Mouse (Mus musculus) 3T3-L1 (cell line): ENCODE results near the gene Wdr44.
"Not testable (repeated sequence)": the region's sequence is repeated elsewhere in the genome, so short reads cannot be mapped to it uniquely, and the experiment has no call there.

ENCODE experiments used
- DNase-seq: peaks from one replicate; pipeline ENCODE4 v3.0.0-alpha.2; 2015; ENCODE audit warnings: low read depth, low spot score

Gene Wdr44

DNA sequence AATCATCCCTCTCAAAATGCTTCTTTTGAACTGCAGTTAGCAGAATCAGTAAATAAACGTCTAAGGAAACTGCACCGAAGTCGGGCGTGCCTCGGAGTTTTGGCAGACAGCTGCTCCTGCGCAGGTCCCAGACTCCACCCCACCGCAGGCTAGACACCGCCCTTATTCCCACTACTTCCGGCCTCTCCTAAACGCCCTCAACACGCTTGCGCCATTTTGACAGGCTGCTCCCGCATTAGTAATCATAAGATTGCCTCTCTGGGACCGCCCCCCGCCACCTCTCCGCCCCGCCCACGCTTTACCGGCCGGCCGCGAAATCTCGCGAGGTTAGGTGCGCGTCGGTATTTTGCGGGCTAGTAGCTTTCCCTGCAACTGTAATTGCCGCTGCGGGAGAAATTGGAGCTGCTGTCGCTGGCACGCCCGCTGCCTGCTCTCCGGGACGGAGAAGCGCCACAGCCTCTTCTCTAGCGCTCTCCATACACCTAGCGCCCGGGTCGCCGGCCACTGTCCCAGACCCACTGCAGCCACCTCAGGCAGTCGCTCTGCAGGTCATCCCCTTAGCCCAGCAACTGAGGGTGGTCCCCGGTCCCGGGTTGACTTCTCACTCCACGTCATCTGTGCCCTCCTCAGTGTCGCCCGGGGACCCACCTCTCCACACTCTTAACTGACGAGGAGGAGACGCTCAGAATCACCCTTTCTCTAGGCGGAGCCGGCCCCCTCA lies at the start of gene Wdr44:
Wdr44 (plus strand) TSS at position 330 of the 721 bp plus-strand sequence.
- peak; percentile 95 for DNase-seq

DNA sequence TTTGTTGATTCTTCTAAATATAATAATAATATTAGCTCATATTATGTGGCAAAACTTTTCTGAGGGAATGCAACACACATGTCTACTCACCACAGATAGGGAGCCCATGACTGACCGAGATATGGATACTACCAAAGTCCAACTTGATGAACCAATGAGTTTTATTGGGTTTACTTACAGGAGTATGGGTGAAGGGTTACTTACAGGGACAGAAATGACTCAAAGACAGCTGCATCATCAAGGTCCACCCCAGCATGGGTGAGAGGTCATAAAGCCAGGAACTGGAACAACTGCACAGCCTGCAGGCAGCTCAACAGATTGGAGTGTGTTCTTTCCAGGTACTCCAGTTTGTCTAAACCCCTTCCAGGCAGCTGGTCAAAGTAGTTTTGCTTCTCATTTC lies 44.5 kb upstream of the Wdr44 start:
- no peak for DNase-seq

DNA sequence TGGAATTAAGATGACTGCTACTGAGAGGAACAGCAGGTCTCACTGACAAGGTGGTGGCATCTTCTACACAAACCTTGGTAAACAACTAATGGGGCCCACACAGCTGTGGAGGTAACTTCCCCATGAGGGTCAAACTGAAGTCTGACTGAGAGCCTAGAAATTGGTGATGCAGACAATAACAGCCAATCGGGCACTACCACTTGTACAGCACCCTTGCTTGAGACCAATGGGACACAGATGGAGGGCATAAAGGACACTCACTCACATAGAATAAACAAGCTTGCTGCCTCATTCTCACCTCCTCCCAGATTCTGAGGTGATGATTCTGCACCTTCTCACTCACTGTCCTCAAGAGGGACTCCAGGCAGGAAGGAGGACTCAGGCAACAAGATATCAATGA lies 30.6 kb upstream of the Wdr44 start:
- DNase-seq, result no peak

DNA sequence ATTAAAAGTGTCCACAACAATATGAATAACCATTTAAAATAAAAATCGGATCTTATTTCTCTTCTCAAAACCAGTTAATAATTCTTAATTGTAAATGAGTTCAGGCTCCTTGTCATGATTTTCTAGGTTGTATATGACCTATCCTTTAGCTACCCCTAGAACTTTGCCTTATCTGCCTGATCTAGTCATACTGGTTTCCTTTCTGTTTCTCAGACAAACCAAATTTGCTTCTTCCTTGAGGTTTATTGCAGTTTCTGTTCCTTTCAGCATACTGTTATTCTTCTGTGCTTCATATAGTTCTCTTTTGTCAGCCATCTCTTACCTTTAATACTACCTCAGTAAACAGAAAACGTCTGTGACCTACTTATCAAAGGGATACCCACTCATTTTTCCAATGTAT lies 19.7 kb upstream of the Wdr44 start:
- no peak for DNase-seq

DNA sequence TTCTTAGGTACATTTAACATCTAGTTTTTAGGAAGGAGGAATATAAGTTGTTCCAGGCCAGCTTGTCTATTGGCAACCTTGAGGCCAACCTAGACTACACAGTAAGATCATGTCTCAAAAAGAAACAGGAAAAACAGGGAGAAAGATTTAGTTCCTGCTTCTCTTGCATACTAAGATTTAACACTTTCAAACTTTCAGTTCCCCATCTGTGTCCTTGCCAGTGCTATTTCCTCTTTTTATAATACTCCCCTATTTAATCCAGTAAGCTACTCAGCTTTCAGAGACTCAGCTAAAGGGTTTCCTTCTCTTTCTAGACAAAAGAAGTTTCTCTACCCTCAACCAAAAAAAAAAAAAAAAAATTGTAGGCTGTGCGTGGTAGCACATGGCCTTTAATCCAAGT lies 17.4 kb upstream of the Wdr44 start:
- no peak for DNase-seq

DNA sequence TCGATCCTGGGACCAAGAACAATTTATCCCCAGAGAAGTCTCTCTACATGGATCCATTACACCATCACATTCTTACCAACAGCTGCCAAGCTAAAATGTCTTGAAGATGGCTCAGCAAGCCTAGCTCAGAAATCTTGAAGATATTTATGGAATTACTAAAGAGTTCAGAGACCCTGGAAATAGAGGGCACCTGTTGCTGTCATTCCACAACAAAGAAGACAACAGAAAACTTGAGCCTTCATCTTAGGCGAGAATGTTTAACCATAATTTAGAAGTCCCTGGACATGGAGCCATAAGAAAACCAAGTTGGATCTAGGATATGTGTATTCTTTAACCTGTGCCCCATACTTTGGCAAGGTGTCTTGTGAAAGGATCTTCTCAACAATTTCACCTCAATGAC lies 16.3 kb upstream of the Wdr44 start:
- no peak for DNase-seq

DNA sequence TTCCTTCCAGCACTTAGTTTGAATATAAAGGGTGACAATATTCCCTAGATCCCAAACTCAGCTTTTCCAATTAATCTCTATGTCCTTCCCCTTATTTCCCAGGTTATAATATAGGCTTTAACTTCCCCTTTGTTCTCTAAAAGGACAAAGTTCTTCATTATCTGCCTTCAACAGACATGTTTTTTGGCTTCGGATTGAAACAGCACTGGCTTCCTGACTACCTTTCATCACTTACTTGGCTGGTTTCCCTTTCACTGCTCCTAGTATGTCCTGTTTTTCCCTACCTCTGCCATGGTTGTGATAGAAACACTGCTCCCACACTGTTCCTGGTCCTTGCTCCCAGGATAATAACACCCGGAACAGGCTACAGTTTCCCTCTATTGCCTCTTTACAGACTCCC lies 15.3 kb upstream of the Wdr44 start:
- no peak for DNase-seq

DNA sequence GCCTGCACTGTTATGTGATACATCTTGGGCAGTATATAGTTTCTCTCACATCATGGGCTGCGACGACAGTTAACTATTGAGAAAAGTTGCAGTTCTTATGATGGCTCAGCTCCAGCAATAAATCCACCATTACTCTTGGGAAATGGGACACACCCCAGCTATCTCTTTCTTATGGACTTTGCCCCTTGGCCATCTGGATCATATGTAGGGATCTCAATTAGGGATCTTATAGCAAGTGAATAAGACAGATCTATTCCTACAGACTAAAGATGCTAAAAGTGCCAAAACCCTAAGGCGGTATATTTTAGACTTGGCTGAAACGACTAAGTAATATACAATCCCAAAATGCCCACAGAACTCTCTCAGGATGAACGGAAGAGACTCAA lies 522 bp upstream of the Wdr44 start:
- DNase-seq, result no peak

DNA sequence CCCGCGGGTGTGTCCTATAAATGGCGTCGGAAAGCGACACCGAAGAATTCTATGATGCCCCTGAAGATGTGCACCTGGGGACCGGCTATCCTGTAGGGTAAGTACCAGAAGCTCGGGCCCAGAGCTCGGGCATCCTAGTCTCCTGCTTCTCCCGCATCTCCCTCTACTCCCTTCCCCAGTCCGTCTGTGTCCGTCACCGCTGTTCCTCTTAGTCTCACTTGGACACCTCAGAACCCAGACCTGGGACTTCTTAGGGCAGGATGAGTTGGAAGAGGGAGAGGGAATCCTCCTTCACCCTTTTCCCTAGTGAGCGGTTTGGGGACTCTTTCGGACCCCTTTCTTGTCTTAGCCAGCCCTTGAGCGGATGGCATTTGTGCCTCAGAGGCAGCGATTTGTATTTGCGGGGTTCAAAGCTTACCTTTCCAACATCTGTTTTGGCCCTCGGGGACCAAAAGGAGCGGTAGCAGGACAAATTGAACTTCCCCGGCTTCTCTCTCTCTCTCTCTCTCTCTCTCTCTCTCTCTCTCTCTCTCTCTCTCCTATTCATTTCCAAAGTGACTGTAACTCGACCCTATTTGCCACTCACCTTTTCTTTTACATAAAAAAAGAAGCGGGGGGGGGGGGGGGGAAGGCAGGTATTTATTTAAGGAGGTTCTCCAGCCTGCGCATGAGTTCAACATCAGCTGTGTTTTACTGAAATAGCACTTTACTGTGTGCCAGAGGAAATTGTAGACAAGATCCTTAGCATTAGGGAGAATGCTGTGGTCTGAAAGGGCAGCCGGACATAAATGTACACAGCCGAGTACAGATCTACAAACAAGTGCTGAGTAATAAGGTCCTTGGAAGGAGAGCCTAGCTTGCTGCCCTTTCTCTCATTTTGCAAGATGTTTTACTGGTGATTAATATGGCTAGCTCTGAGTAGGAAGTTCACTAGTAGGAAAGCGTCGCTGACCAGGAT lies 871 bp downstream of the Wdr44 start:
- DNase-seq, result peak; percentile 42

DNA sequence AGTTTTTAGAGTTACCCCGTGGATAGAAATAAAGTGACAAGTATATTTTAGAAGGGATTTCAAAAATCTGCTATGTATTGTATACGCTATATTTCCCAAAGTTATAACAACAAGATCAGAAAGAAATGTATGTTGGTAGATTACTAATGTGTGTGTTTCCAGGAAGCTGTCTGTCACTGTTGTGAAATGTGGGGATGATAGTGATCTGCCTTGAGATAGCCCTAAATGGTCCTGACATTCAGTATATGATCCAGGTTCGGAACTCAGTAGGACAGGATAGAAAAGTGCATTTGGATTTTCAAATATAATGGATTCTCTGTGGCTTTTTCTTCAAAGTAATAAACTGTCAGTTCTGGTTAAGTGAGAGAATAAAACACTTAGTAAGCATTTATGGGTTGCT lies 1.7 kb downstream of the Wdr44 start:
- no peak for DNase-seq

DNA sequence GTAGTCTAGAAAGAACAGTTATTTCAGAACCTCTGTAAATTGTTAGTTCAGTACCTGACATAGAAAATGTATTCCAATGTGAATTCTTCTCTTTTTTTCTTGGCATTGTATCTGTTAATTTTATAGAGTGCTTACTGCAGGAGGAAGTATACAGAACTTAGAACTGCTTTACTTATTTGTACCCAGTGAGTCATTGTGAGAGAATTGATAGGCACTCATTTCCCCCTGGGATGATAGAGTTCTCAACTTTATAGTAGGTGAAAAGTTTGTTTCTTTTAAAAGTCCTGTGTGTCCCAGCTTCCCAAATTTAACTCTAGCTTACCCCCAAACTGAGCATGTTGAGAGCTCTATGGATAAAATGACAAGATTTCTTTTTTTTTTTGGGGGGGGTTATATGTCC lies 2.3 kb downstream of the Wdr44 start:
- DNase-seq, result peak; percentile 20

DNA sequence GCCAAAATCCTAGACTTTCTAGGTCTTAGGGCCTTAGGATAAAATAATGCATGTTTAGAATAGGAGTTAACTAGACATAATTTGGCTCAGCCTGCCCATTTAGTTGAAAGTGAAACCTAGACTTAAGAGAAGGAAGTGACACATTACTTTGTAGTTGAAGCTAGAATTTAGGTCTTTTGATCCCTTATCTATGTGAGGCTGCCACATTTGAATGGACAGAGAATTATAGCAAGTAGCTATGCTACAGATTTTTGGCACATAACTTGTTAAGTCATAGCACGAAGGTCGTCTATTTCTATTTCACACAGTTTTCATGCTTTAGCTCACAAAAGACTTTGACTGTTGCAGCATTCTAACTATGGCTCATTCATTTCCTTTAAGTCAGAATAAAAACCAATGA lies 4.5 kb downstream of the Wdr44 start:
- peak; percentile 9 for DNase-seq

DNA sequence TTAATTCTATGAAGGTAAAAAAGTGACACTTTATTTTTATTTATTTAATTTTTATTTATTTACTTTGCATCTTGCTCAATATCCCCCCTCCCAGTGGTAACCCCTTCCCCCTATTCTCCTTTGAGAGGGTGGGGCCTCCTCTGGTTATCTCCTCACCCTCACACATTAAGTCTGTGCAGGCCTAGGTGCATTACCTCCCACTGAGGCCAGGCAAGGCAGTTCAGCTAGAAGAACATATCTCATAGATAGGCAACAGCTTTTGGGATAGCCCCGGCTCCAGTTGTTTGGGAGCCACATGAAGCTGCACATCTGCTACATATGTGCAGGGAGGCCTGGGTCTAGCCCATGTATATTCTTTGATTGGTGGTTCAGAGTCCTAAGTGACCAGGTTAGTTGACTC lies 6.2 kb downstream of the Wdr44 start:
- DNase-seq, result no peak

DNA sequence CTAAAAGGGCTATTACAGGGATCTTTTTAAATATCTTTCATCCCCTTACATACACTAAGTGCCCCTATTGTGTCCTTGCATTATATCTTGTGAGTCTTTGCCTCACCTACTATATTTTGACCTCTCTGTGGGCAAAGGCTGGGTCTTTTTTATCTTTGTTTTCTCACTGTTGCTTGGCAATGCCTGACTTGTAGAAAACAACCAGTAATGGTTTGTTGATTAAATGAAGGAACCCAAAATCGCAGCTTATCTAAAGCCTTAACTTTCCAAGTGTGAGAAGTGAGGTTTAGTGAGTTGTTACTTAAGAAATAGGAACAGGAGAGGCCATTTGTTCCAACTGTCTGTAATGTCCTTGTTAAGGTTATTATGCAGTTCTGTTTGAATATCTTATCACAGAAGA lies 24.4 kb downstream of the Wdr44 start:
- no peak for DNase-seq

DNA sequence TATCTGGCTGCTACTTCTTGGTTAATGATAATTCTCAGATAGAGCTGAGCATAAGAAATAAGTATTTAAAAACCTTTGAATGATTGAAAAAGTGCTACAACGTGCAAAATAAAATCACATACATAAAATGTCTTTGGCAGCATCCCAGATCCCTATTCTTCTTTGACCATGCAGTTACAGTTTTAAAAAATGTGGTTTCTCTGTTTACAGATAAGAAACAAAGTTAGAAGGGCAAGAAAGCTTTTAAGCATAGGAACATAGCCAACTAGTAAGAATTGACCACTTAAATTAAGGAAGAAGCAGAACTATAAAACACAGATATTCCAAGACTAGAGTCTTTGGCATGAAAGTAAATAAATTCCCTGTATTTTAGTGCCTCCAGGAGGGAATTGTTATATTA lies 34.6 kb downstream of the Wdr44 start:
- no peak for DNase-seq

DNA sequence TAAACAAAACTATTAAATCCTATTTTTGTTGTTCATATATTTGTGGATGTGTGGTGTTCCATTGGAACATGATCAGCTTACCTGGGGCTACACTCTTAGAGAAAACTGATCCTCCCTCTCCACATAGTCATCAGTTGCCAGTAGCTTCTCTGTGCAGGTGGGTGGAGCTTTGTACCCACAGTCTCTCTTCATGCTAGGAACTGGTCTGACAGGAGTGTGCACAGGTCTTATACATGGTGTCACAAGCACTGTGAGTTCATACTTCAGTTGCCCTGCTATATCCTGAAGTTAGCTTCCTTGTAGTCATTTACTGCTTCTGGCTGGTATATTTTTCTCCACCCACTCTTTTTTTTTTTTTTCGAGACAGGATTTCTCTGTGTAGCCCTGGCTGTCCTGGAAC lies 61.8 kb downstream of the Wdr44 start:
- DNase-seq, result no peak

DNA sequence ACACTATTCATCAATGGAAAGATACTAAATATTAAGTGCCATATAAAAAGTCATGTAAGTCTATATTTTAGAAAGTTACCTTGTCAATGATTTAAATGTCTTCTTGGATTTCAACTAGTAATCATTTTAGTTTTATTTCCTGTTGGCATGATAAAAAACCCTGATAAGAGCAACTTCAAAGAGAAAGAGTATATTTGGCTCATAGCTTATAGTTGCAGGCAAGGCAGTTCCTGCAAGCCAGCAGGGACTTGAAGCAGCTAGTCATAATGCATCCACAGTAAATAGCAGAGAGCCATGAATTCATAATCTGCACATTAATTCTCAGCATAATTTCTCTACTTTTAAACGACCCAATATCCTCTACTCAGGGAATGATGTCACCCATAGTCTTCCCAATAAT lies 75.0 kb downstream of the Wdr44 start:
- no peak for DNase-seq

DNA sequence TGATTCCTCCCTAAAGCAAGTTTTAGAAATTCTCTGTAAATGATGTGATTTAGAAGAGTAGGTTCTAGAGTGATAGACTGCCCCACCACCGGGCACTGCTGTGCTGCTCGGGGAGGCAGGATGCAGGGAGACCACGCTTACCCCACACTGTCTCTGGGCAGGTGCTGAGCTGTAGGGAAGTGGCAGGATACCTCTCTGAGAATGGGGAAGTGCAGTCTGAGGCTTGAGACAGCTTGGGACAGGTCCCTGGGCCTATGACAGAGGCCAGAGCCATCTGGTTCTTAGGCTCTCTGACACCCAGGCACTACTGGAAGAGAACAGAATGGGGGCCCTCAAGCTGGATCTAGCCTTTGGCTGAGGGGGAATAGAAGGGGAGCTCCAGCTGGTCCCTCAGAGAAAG lies 114.3 kb downstream of the Wdr44 start:
- no peak for DNase-seq

DNA sequence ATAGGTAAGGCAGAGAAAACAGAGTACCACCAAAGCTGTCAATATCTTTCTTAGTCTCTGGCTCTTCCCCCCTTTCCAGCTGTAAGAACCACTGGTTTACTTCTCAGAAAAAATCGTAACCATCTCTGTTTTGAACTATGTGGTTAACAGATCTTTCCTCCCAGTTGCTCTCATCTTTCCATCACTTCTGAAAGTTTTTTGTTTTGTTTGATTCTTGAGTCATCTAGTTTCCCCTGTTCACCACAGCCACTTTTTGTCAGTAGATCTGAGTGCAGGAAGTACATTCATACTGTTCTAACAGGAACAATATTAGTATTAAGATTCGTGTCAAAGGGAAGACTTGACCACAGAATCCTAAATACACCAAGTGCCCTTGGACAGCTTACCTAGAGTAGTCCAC lies 117.5 kb downstream of the Wdr44 start:
- no peak for DNase-seq

DNA sequence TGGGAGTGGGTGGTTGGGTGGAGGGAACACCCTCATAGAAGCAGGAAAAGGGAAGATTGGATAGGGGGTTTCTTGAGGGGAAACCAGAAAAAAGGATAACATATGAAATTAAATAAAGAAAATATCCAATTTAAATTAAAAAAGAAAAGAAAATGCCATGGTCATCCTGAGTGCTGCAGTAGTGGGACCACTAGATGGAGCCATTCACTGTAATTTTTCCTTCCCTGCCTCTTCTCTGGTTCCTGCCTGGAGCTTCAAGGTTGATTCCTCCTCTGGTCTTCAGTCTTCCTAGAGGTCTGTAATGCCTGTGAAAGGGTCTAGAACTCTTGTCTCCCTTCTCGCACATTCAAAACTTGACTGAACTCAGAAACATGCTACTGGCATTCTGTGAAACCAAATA lies 120.4 kb downstream of the Wdr44 start:
- DNase-seq, result peak; percentile 50

DNA sequence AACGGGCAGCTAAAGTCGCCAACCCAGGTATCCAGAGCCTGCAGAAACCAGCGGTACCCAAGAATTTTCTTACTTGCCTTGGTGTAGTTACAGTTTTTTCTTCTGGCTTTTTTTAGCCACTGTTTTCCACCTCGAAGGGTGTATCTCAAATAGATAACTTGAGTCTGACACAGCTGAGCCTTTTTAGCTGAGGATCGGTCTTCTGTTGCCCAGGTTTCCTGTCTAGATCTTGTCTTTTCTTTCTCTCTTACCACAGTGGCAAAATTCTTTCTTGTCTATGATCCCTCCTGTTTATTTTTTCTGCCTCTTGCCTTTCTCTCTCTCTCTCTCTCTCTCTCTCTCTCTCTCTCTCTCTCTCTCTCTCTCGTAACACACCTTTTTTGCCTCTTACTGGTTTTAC lies 130.0 kb downstream of the Wdr44 start:
- not testable (repeated sequence) for DNase-seq

DNA sequence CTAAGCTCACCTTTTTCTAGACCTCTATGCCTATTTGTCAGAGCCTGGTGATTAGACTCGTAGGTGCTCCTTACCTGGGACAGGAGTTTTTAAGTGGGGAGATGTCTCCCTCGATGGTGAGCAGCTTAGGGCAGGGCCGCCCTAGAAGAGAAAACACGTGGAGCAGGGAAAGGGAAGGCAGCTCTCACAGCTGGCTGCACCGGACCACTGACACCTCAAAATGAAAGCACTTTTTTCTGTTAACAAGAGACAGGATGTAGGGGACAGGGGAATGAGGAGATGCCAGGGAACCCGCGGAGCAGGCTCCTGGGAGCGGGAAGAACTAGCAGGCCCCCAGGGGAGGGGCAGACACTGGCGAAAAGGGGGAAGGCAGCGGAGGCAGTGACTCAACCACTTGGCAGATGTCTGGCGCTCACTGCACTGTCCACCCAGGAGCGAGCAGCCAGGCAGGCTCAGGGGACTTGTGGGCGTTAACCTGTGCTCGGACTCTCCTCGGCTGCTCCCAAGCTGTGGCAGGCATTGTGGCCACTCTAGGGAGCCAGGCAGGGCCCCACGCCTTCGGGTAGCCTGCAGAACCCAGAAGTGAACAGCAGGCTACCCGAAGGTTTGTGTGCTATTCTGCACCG lies 130.7 kb downstream of the Wdr44 start:
- DNase-seq, result peak; percentile 74

DNA sequence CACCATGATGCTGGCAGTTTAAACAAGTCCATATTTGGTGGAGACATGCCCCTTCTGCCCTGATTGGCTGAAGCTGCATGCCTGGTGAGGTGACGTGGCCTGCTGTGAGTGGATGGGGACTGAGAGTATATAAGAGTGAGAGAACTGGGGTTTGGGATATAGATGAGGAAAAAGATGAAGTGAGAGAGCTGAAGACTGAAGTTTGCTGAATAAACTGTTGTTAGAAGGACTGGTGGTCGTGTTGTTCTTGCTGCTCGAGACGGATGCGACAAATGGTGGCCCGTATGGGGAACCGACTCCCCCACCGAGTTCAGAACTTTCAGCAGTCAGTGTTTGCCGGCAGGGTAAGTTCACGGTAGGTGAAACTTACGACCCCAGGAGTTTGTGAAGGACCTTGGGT lies 140.9 kb downstream of the Wdr44 start:
- DNase-seq, result not testable (repeated sequence)
